Mouse (Mus musculus) frontal cortex, postnatal 25 days (tissue): ENCODE data around the gene Gpr31b.
"Not testable (repeated sequence)": the region's sequence is repeated elsewhere in the genome, so short reads cannot be mapped to it uniquely, and the experiment has no call there.

ENCODE experiments used
- DNase-seq, 2 experiments: peaks; one replicate each; pipeline ENCODE4 v3.0.0; 2022; ENCODE audit warnings: low spot score in 2 of 2

Gene Gpr31b

GRCm38 (mm10) chr17:13052124-13052813, at the start of gene Gpr31b:
TSS of gene Gpr31b (minus strand) at chr17:13052296.
- not testable (repeated sequence) for DNase-seq

- DNase-seq = not testable (repeated sequence)
Observed at GRCm38 (mm10) chr17:13092960-13093359, 40.9 kb upstream of the Gpr31b start.

- DNase-seq = not testable (repeated sequence)
Observed at GRCm38 (mm10) chr17:13092100-13092764, 40.1 kb upstream of the Gpr31b start.

- not testable (repeated sequence) for DNase-seq
Observed at GRCm38 (mm10) chr17:13091510-13091909, 39.4 kb upstream of the Gpr31b start.

- DNase-seq = not testable (repeated sequence)
Observed at GRCm38 (mm10) chr17:13069227-13069626, 17.1 kb upstream of the Gpr31b start.

GRCm38 (mm10) chr17:13067864-13068385, 15.8 kb upstream of the Gpr31b start:
- not testable (repeated sequence) for DNase-seq

- not testable (repeated sequence) for DNase-seq
Observed at GRCm38 (mm10) chr17:13062882-13063281, 10.8 kb upstream of the Gpr31b start.

- not testable (repeated sequence) for DNase-seq
Observed at GRCm38 (mm10) chr17:13060804-13061203, 8.7 kb upstream of the Gpr31b start, which contains the start of gene Tcp10b. TSS of gene Tcp10b (plus strand) at chr17:13061104.

- DNase-seq = peak; percentile 30 to 41
Observed at GRCm38 (mm10) chr17:13043846-13044673, 8.0 kb downstream of the Gpr31b start.

GRCm38 (mm10) chr17:13036627-13037192, 15.4 kb downstream of the Gpr31b start:
- not testable (repeated sequence) for DNase-seq

- DNase-seq = no peak
Observed at GRCm38 (mm10) chr17:13013316-13013715, 38.8 kb downstream of the Gpr31b start.

- peak in 1 of 2 experiments; percentile 18 for DNase-seq
Observed at GRCm38 (mm10) chr17:13009887-13010286, 42.2 kb downstream of the Gpr31b start.

GRCm38 (mm10) chr17:13008528-13008927, 43.6 kb downstream of the Gpr31b start:
- no peak for DNase-seq

GRCm38 (mm10) chr17:13007730-13008425, 44.2 kb downstream of the Gpr31b start:
- peak; percentile 94 to 97 for DNase-seq

GRCm38 (mm10) chr17:13006984-13007383, 45.1 kb downstream of the Gpr31b start:
- no peak for DNase-seq

- DNase-seq = not testable (repeated sequence)
Observed at GRCm38 (mm10) chr17:13006546-13006945, 45.5 kb downstream of the Gpr31b start, which contains the start of gene Sod2. TSS of gene Sod2 (plus strand) at chr17:13006846.

GRCm38 (mm10) chr17:13004436-13004835, 47.7 kb downstream of the Gpr31b start:
- DNase-seq = not testable (repeated sequence)

- not testable (repeated sequence) for DNase-seq
Observed at GRCm38 (mm10) chr17:13002243-13002642, 49.9 kb downstream of the Gpr31b start.
